Comparison of ENCODE assay signal across 19 mouse cellular contexts in the genomic region with DNA sequence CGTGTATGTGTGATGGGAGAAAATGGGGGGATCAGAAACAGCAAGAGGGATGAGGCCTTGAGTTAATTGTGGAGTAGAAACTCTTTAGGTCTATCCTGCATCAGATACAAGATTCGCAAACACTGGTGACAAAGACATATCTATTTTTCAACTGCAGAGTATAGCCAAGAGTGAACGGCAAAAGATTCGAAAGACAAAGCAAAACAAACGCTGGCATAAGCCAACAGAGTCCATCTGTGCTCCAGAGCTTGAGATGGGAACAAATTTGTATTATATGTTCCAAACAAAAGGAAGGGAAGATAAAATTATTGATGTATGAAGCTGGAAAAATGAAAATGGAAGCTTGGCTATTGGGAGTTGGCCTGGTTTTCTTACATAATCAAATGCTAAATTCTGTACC.
DNase-seq lines count a peak whose midpoint lies in the region; ATAC-seq lines count a peak whose summit lies in the region.
"Had no signal": no experiment of that assay in that cellular context is flagged by ENCODE, and none has a peak within 500 bp of the region (broad histone marks: within the 10 kb centered on the region; RNA-seq: fewer than 3 reads in every experiment).

No protein-coding gene starts in this region.

- ATAC-seq in megakaryocyte, adult 5-6 weeks (ENCODE audit: poor library complexity, severe bottlenecking) = no peak
- ATAC-seq: intestine, postnatal 0 days; lung, postnatal 0 days; midbrain, embryonic 13.5 days had no signal

- peak; percentile 3 for DNase-seq in cerebellum, adult 9-10 months
- DNase-seq in cerebellum, postnatal 4 days (ENCODE audit: low spot score in 2 of 2) = no peak
- DNase-seq in layer of hippocampus, adult 11-12 months (ENCODE audit: low spot score) = peak; percentile 51
- DNase-seq in layer of hippocampus, postnatal 10 days (ENCODE audit: low spot score in 2 of 2) = no peak
- peak; percentile 59 for DNase-seq in layer of hippocampus, adult 9-11 months
- no peak for DNase-seq in c-Kit-positive CD71-positive TER-119-positive erythroid progenitor cells, embryonic 14.5 days (ENCODE audit: low spot score)
- DNase-seq: adrenal gland, postnatal 10 days; cerebellum, postnatal 25 days; embryo, embryonic 11 days; heart, postnatal 10 days; kidney, adult 9 months; kidney, postnatal 10 days; liver, embryonic 13.5 days; lung, adult 18-20 months; lung, postnatal 4 days had no signal

Comparison
In these comparisons a context has a peak if more than half of its experiments do, and no peak if none do; other contexts are left out.
1. DNase-seq: peak in cerebellum, adult 9-10 months (single experiment), layer of hippocampus, adult 11-12 months (single experiment) and layer of hippocampus, adult 9-11 months (single experiment); none in cerebellum, postnatal 4 days (0 of 2), layer of hippocampus, postnatal 10 days (0 of 2) and c-Kit-positive CD71-positive TER-119-positive erythroid progenitor cells, embryonic 14.5 days (single experiment).